Mouse (Mus musculus): ENCODE results near the gene Ubr4. TPM values are rescaled to one million over a fixed set of nuclear protein-coding genes. Genes with fewer than 3 reads are reported as not detected.

Ubr4 gene
- polyA plus RNA-seq, 1 experiment, result 78.1 TPM

DNA sequence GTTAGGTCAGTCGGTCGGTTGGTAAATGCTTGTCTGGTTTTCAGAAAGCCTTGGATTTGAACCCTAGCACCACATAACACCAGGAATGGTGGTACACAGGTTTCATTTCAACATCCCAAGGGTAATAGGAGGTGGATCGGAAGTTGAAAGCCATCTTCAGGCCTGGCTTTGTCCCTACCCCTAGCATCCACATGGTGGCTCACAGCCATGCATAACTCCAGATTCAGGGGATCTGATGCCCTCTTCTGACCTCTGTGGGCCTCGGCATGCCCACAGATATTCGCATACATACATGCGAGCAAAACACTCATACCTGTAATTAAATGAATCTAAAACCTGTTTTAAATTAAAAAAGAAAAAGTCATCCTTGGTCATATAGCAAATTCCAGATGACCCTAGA lies 149.3 kb downstream of the Ubr4 start:
- no peaks in the 10 kb centered on the region for H3K27me3 ChIP-seq (ENCODE audit: control insufficient read depth, insufficient read depth, insufficient read length)
- no peaks in the 10 kb centered on the region for H3K79me2 ChIP-seq (ENCODE audit: control insufficient read depth, insufficient read depth)
- no peak overlapping the region for H3ac ChIP-seq (ENCODE audit: control insufficient read depth, insufficient read length, low read depth)
- no peak overlapping the region for H3K4me3 ChIP-seq (ENCODE audit: insufficient read depth, poor library complexity, severe bottlenecking)
- no peak for TF ChIP-seq CEBPB (IDR thresholded peaks at IDR 0.05; ENCODE audit: low read depth)
- TF ChIP-seq MYOD1 (IDR thresholded peaks at IDR 0.05; ENCODE audit: control insufficient read depth, insufficient read length, low read depth), result no peak
- TF ChIP-seq FOSL1 (IDR thresholded peaks at IDR 0.05; ENCODE audit: insufficient read depth, low read length, poor library complexity, severe bottlenecking), result no peak
- no peak for TF ChIP-seq MAX (IDR thresholded peaks at IDR 0.05)
- no peak for TF ChIP-seq MYOG (IDR thresholded peaks at IDR 0.05; ENCODE audit: control insufficient read depth, extremely low read depth, insufficient read length)
- no peak for TF ChIP-seq USF1 (IDR thresholded peaks at IDR 0.05; ENCODE audit: low read depth)
- TF ChIP-seq CTCF (IDR thresholded peaks at IDR 0.05; ENCODE audit: control insufficient read depth, insufficient read depth, insufficient read length), result no peak
- H3K79me3 ChIP-seq (ENCODE audit: low read depth), result no peaks in the 10 kb centered on the region
- no peaks in the 10 kb centered on the region for H3K36me3 ChIP-seq (ENCODE audit: control insufficient read depth, insufficient read depth)

DNA sequence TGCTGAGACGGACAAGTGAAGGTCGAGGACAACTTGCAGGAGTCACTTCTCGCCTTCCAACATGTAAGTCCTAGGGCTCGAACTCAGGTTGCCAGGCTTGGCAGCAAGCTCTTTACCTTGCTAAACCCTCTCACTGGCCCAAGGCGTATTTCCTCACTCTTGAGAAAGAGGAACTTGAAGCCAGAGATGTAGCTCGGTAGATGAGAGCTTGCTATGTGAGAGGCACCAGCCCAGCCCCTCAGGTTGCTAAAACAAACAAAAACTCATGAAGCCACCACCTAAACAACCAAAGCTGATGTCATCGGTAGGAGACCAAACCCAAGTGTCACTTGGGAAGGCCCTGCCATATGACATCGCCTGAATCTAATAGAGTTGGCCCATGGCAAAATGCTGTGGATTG lies 151.5 kb downstream of the Ubr4 start:
- TF ChIP-seq CEBPB (IDR thresholded peaks at IDR 0.05; ENCODE audit: low read depth) (no peak), FOSL1 (IDR thresholded peaks at IDR 0.05; ENCODE audit: insufficient read depth, low read length, poor library complexity, severe bottlenecking) (no peak), CTCF (IDR thresholded peaks at IDR 0.05; ENCODE audit: control insufficient read depth, insufficient read depth, insufficient read length) (no peak), MAX (IDR thresholded peaks at IDR 0.05) (no peak), MYOG (IDR thresholded peaks at IDR 0.05; ENCODE audit: control insufficient read depth, extremely low read depth, insufficient read length) (no peak), USF1 (IDR thresholded peaks at IDR 0.05; ENCODE audit: low read depth) (no peak), MYOD1 (IDR thresholded peaks at IDR 0.05; ENCODE audit: control insufficient read depth, insufficient read length, low read depth) (no peak)
- H3K27me3 ChIP-seq (ENCODE audit: control insufficient read depth, insufficient read depth, insufficient read length), result no peaks in the 10 kb centered on the region
- no peaks in the 10 kb centered on the region for H3K79me2 ChIP-seq (ENCODE audit: control insufficient read depth, insufficient read depth)
- H3K36me3 ChIP-seq (ENCODE audit: control insufficient read depth, insufficient read depth), result no peaks in the 10 kb centered on the region
- no peaks in the 10 kb centered on the region for H3K79me3 ChIP-seq (ENCODE audit: low read depth)
- no peak overlapping the region for H3ac ChIP-seq (ENCODE audit: control insufficient read depth, insufficient read length, low read depth)
- H3K4me3 ChIP-seq (ENCODE audit: insufficient read depth, poor library complexity, severe bottlenecking), result no peak overlapping the region

- Histone ChIP-seq H3K79me3 (ENCODE audit: low read depth) (no peaks in the 10 kb centered on the region), H3K36me3 (ENCODE audit: control insufficient read depth, insufficient read depth) (no peaks in the 10 kb centered on the region), H3K79me2 (ENCODE audit: control insufficient read depth, insufficient read depth) (no peaks in the 10 kb centered on the region), H3K27me3 (ENCODE audit: control insufficient read depth, insufficient read depth, insufficient read length) (no peaks in the 10 kb centered on the region), H3ac (ENCODE audit: control insufficient read depth, insufficient read length, low read depth) (no peak overlapping the region), H3K4me3 (ENCODE audit: insufficient read depth, poor library complexity, severe bottlenecking) (no peak overlapping the region)
- no peak for TF ChIP-seq CTCF (IDR thresholded peaks at IDR 0.05; ENCODE audit: control insufficient read depth, insufficient read depth, insufficient read length)
- TF ChIP-seq USF1 (IDR thresholded peaks at IDR 0.05; ENCODE audit: low read depth), result no peak
- no peak for TF ChIP-seq MYOD1 (IDR thresholded peaks at IDR 0.05; ENCODE audit: control insufficient read depth, insufficient read length, low read depth)
- no peak for TF ChIP-seq MYOG (IDR thresholded peaks at IDR 0.05; ENCODE audit: control insufficient read depth, extremely low read depth, insufficient read length)
- TF ChIP-seq CEBPB (IDR thresholded peaks at IDR 0.05; ENCODE audit: low read depth), result no peak
- no peak for TF ChIP-seq FOSL1 (IDR thresholded peaks at IDR 0.05; ENCODE audit: insufficient read depth, low read length, poor library complexity, severe bottlenecking)
- TF ChIP-seq MAX (IDR thresholded peaks at IDR 0.05), result no peak
These were observed 153.3 kb downstream of the Ubr4 start for GRCm38 (mm10) chr4:139505716-139506115.

GRCm38 (mm10) chr4:139506727-139507126 lies 154.3 kb downstream of the Ubr4 start:
- Histone ChIP-seq H3K4me3 (ENCODE audit: insufficient read depth, poor library complexity, severe bottlenecking) (no peak overlapping the region), H3K36me3 (ENCODE audit: control insufficient read depth, insufficient read depth) (no peaks in the 10 kb centered on the region), H3K79me2 (ENCODE audit: control insufficient read depth, insufficient read depth) (no peaks in the 10 kb centered on the region), H3K27me3 (ENCODE audit: control insufficient read depth, insufficient read depth, insufficient read length) (no peaks in the 10 kb centered on the region), H3K79me3 (ENCODE audit: low read depth) (no peaks in the 10 kb centered on the region), H3ac (ENCODE audit: control insufficient read depth, insufficient read length, low read depth) (no peak overlapping the region)
- TF ChIP-seq CEBPB (IDR thresholded peaks at IDR 0.05; ENCODE audit: low read depth), result no peak
- no peak for TF ChIP-seq MAX (IDR thresholded peaks at IDR 0.05)
- peak; percentile 41 for TF ChIP-seq MYOD1 (IDR thresholded peaks at IDR 0.05; ENCODE audit: control insufficient read depth, insufficient read length, low read depth)
- no peak for TF ChIP-seq CTCF (IDR thresholded peaks at IDR 0.05; ENCODE audit: control insufficient read depth, insufficient read depth, insufficient read length)
- TF ChIP-seq FOSL1 (IDR thresholded peaks at IDR 0.05; ENCODE audit: insufficient read depth, low read length, poor library complexity, severe bottlenecking), result no peak

GRCm38 (mm10) chr4:139509069-139509468 lies 156.7 kb downstream of the Ubr4 start:
- TF ChIP-seq MYOG (IDR thresholded peaks at IDR 0.05; ENCODE audit: control insufficient read depth, extremely low read depth, insufficient read length) (no peak), CEBPB (IDR thresholded peaks at IDR 0.05; ENCODE audit: low read depth) (no peak), CTCF (IDR thresholded peaks at IDR 0.05; ENCODE audit: control insufficient read depth, insufficient read depth, insufficient read length) (no peak), FOSL1 (IDR thresholded peaks at IDR 0.05; ENCODE audit: insufficient read depth, low read length, poor library complexity, severe bottlenecking) (no peak), USF1 (IDR thresholded peaks at IDR 0.05; ENCODE audit: low read depth) (no peak), MYOD1 (IDR thresholded peaks at IDR 0.05; ENCODE audit: control insufficient read depth, insufficient read length, low read depth) (no peak), MAX (IDR thresholded peaks at IDR 0.05) (no peak)
- Histone ChIP-seq H3K27me3 (ENCODE audit: control insufficient read depth, insufficient read depth, insufficient read length) (no peaks in the 10 kb centered on the region), H3K79me2 (ENCODE audit: control insufficient read depth, insufficient read depth) (no peaks in the 10 kb centered on the region), H3K36me3 (ENCODE audit: control insufficient read depth, insufficient read depth) (no peaks in the 10 kb centered on the region), H3K79me3 (ENCODE audit: low read depth) (no peaks in the 10 kb centered on the region), H3ac (ENCODE audit: control insufficient read depth, insufficient read length, low read depth) (no peak overlapping the region), H3K4me3 (ENCODE audit: insufficient read depth, poor library complexity, severe bottlenecking) (no peak overlapping the region)

- H3K79me3 ChIP-seq (ENCODE audit: low read depth), result no peaks in the 10 kb centered on the region
These were observed 159.1 kb downstream of the Ubr4 start for GRCm38 (mm10) chr4:139511557-139511956.

More at GRCm38 (mm10) chr4:139511557-139511956, 159.1 kb downstream of the Ubr4 start:
- no peaks in the 10 kb centered on the region for H3K36me3 ChIP-seq (ENCODE audit: control insufficient read depth, insufficient read depth)
- H3ac ChIP-seq (ENCODE audit: control insufficient read depth, insufficient read length, low read depth), result no peak overlapping the region
- no peak overlapping the region for H3K4me3 ChIP-seq (ENCODE audit: insufficient read depth, poor library complexity, severe bottlenecking)
- TF ChIP-seq FOSL1 (IDR thresholded peaks at IDR 0.05; ENCODE audit: insufficient read depth, low read length, poor library complexity, severe bottlenecking) (no peak), MAX (IDR thresholded peaks at IDR 0.05) (no peak), CTCF (IDR thresholded peaks at IDR 0.05; ENCODE audit: control insufficient read depth, insufficient read depth, insufficient read length) (no peak), MYOD1 (IDR thresholded peaks at IDR 0.05; ENCODE audit: control insufficient read depth, insufficient read length, low read depth) (no peak), CEBPB (IDR thresholded peaks at IDR 0.05; ENCODE audit: low read depth) (no peak), USF1 (IDR thresholded peaks at IDR 0.05; ENCODE audit: low read depth) (no peak), MYOG (IDR thresholded peaks at IDR 0.05; ENCODE audit: control insufficient read depth, extremely low read depth, insufficient read length) (no peak)
- no peaks in the 10 kb centered on the region for H3K79me2 ChIP-seq (ENCODE audit: control insufficient read depth, insufficient read depth)
- no peaks in the 10 kb centered on the region for H3K27me3 ChIP-seq (ENCODE audit: control insufficient read depth, insufficient read depth, insufficient read length)

Data from C2C12 (cell line).